Mouse (Mus musculus) hindbrain, embryonic 14.5 days (tissue): ENCODE data around the gene Car11. TPM values are rescaled to one million over a fixed set of nuclear protein-coding genes. Genes with fewer than 3 reads are reported as not detected.

Source experiments
- ATAC-seq: fragments of 200-750 bp; cut with Nextera tagmentation; 2 replicates; pipeline ENCODE4 v1.8.0; 2017; ENCODE audit warnings: moderate number of reproducible peaks, mild to moderate bottlenecking, moderate TSS enrichment, moderate library complexity; ENCODE audit not compliant: low FRiP score
- DNase-seq: peaks from one replicate; pipeline ENCODE4 v3.0.0-alpha.2; 2015; ENCODE audit warnings: low spot score
- H3K27ac ChIP-seq: fragments of 300-500 bp; sonication (generic); 2 replicates; pipeline ENCODE4 v1.5.1; 2014; ENCODE audit warnings: mild to moderate bottlenecking, moderate library complexity
- H3K27me3 ChIP-seq: fragments of 300-500 bp; sonication (generic); 2 replicates; pipeline ENCODE4 v1.6.1; 2014; ENCODE audit warnings: mild to moderate bottlenecking, low read length, mixed read lengths; ENCODE audit not compliant: control insufficient read depth, insufficient read depth
- H3K36me3 ChIP-seq: fragments of 300-500 bp; sonication (generic); replicated peaks from 2 replicates; pipeline ENCODE4 v1.6.1; 2014; ENCODE audit not compliant: control insufficient read depth, insufficient read depth
- H3K4me1 ChIP-seq: fragments of 300-500 bp; sonication (generic); replicated peaks from 2 replicates; pipeline ENCODE4 v1.6.1; 2014; ENCODE audit warnings: antibody characterized with exemption, low read length, mixed read lengths; ENCODE audit not compliant: control insufficient read depth, insufficient read depth
- H3K4me2 ChIP-seq: fragments of 300-500 bp; sonication (generic); replicated peaks from 2 replicates; pipeline ENCODE4 v1.6.1; 2014; ENCODE audit warnings: mild to moderate bottlenecking, moderate library complexity
- H3K4me3 ChIP-seq: fragments of 300-500 bp; sonication (generic); replicated peaks from 2 replicates; pipeline ENCODE4 v1.5.1; 2014; ENCODE audit warnings: mild to moderate bottlenecking, low read length
- H3K9ac ChIP-seq: fragments of 300-500 bp; sonication (generic); 2 replicates; pipeline ENCODE4 v1.6.1; 2014
- H3K9me3 ChIP-seq: fragments of 300-500 bp; sonication (generic); 2 replicates; pipeline ENCODE4 v1.6.1; 2016; ENCODE audit warnings: low read length; ENCODE audit not compliant: control insufficient read depth
- WGBS: fragments of 180-500 bp; shearing (Covaris S2); extraction: QIAGEN DNeasy Blood & Tissue Kit; methylation state at CpG from one replicate; pipeline ENCODE4 v1.1.7; 2014; 5-methylcytosine and 5-hydroxymethylcytosine counted together
- polyA plus RNA-seq: library from polyadenylated mRNA; unstranded; fragments of >200 nt; fragmentation: Nextera tagmentation; extraction: Ambion mirVana; gene quantifications from 2 replicates; pipeline ENCODE4 v1.2.1, GENCODE M21; 2014

Gene Car11
- polyA plus RNA-seq, 1 experiment from 2014 or later, result 28.2 TPM

- no peak overlapping the region for H3K4me3 ChIP-seq
- no peaks in the 10 kb centered on the region for H3K4me1 ChIP-seq
- ATAC-seq (no peak), DNase-seq (no peak)
- H3K27ac ChIP-seq, result no peak overlapping the region
- 78% methylated on average over 7 of the region's 7 CpGs for WGBS
- H3K9me3 ChIP-seq, result no peaks in the 10 kb centered on the region
- no peaks in the 10 kb centered on the region for H3K27me3 ChIP-seq
- no peak overlapping the region for H3K4me2 ChIP-seq
- no peak overlapping the region for H3K9ac ChIP-seq
- no peaks in the 10 kb centered on the region for H3K36me3 ChIP-seq
Observed at GRCm38 (mm10) chr7:45677627-45678295, 21.9 kb upstream of the Car11 start.

- Histone ChIP-seq H3K27ac (no peak overlapping the region), H3K9ac (no peak overlapping the region), H3K9me3 (no peaks in the 10 kb centered on the region), H3K27me3 (no peaks in the 10 kb centered on the region), H3K4me2 (no peak overlapping the region), H3K36me3 (no peaks in the 10 kb centered on the region), H3K4me1 (no peaks in the 10 kb centered on the region), H3K4me3 (no peak overlapping the region)
- DNase-seq, result no peak
- no peak for ATAC-seq
- WGBS, result 93% methylated on average over 14 of the region's 14 CpGs
Observed at GRCm38 (mm10) chr7:45678513-45678912, 21.1 kb upstream of the Car11 start.

GRCm38 (mm10) chr7:45679966-45680621 lies 19.5 kb upstream of the Car11 start:
- Histone ChIP-seq H3K9me3 (no peaks in the 10 kb centered on the region), H3K4me2 (no peak overlapping the region), H3K4me3 (no peak overlapping the region), H3K9ac (no peak overlapping the region), H3K36me3 (no peaks in the 10 kb centered on the region), H3K4me1 (no peaks in the 10 kb centered on the region), H3K27me3 (no peaks in the 10 kb centered on the region), H3K27ac (no peak overlapping the region)
- ATAC-seq (no peak), DNase-seq (no peak)
- 60% methylated on average over 14 of the region's 14 CpGs for WGBS

GRCm38 (mm10) chr7:45681046-45681736 lies 18.5 kb upstream of the Car11 start:
- Histone ChIP-seq H3K4me2 (no peak overlapping the region), H3K27me3 (no peaks in the 10 kb centered on the region), H3K9me3 (no peaks in the 10 kb centered on the region), H3K4me3 (no peak overlapping the region), H3K36me3 (no peaks in the 10 kb centered on the region), H3K9ac (no peak overlapping the region), H3K27ac (no peak overlapping the region), H3K4me1 (no peaks in the 10 kb centered on the region)
- DNase-seq (no peak), ATAC-seq (no peak)
- 83% methylated on average over 8 of the region's 8 CpGs for WGBS

GRCm38 (mm10) chr7:45682144-45683126 lies 17.2 kb upstream of the Car11 start:
- peak overlapping the region; percentile 48; the same call in 1 of the 2 replicates for H3K9ac ChIP-seq
- no peaks in the 10 kb centered on the region for H3K4me1 ChIP-seq
- no peak overlapping the region for H3K4me3 ChIP-seq
- H3K27me3 ChIP-seq, result no peaks in the 10 kb centered on the region
- WGBS, result 31% methylated on average over 14 of the region's 14 CpGs
- H3K9me3 ChIP-seq, result no peaks in the 10 kb centered on the region
- ATAC-seq (peak; percentile 63), DNase-seq (peak; percentile 87)
- peak overlapping the region; percentile 41 for H3K4me2 ChIP-seq
- no peaks in the 10 kb centered on the region for H3K36me3 ChIP-seq
- peak overlapping the region; percentile 60; the same call in 1 of the 2 replicates for H3K27ac ChIP-seq

- no peak within 1 kb of the TSS for H3K4me2 ChIP-seq
- H3K4me1 ChIP-seq, result no peaks in the 10 kb centered on the region
- H3K4me3 ChIP-seq, result no peak within 1 kb of the TSS
- DNase-seq, result no peak
- WGBS, result 70% methylated on average over 7 of the region's 7 CpGs
- no peak within 1 kb of the TSS for H3K27ac ChIP-seq
- no peak for ATAC-seq
- no peak within 1 kb of the TSS for H3K9ac ChIP-seq
- H3K27me3 ChIP-seq, result no peaks in the 10 kb centered on the region
- H3K9me3 ChIP-seq, result no peaks in the 10 kb centered on the region
- no peaks in the 10 kb centered on the region for H3K36me3 ChIP-seq
Observed at GRCm38 (mm10) chr7:45683396-45684050, 16.1 kb upstream of the Car11 start, which contains the start of gene Ntn5. Ntn5 (plus strand) TSS chr7:45684022.

GRCm38 (mm10) chr7:45685811-45686210 lies 13.8 kb upstream of the Car11 start:
- DNase-seq (no peak), ATAC-seq (no peak)
- Histone ChIP-seq H3K4me3 (no peak overlapping the region), H3K9ac (no peak overlapping the region), H3K9me3 (no peaks in the 10 kb centered on the region), H3K4me2 (no peak overlapping the region), H3K36me3 (no peaks in the 10 kb centered on the region), H3K27me3 (no peaks in the 10 kb centered on the region), H3K4me1 (no peaks in the 10 kb centered on the region), H3K27ac (no peak overlapping the region)
- 60% methylated on average over 10 of the region's 10 CpGs for WGBS

GRCm38 (mm10) chr7:45686841-45687240 lies 12.8 kb upstream of the Car11 start:
- Histone ChIP-seq H3K4me2 (no peak overlapping the region), H3K27ac (no peak overlapping the region), H3K27me3 (no peaks in the 10 kb centered on the region), H3K36me3 (no peaks in the 10 kb centered on the region), H3K9me3 (no peaks in the 10 kb centered on the region), H3K4me3 (no peak overlapping the region), H3K9ac (no peak overlapping the region), H3K4me1 (no peaks in the 10 kb centered on the region)
- no peak for ATAC-seq
- DNase-seq, result no peak
- 71% methylated on average over 3 of the region's 3 CpGs for WGBS
